Mouse (Mus musculus) hindbrain, embryonic 10.5 days (tissue): ENCODE results near the gene Atp2b4. TPM values are rescaled to one million over a fixed set of nuclear protein-coding genes. Genes with fewer than 3 reads are reported as not detected.

Source experiments
- DNase-seq: peaks from one replicate; pipeline ENCODE4 v3.0.0-alpha.2; 2017; ENCODE audit warnings: low spot score
- H3K27ac ChIP-seq: fragments of 300-500 bp; sonication (generic); 2 replicates; pipeline ENCODE4 v1.5.1; 2016; ENCODE audit warnings: mild to moderate bottlenecking, moderate library complexity
- H3K27me3 ChIP-seq: fragments of 300-500 bp; sonication (generic); 2 replicates; pipeline ENCODE4 v1.6.1; 2016; ENCODE audit warnings: mild to moderate bottlenecking; ENCODE audit not compliant: poor library complexity, insufficient read depth, severe bottlenecking
- H3K36me3 ChIP-seq: fragments of 300-500 bp; sonication (generic); 2 replicates; pipeline ENCODE4 v1.6.1; 2016; ENCODE audit warnings: mild to moderate bottlenecking, moderate library complexity
- H3K4me1 ChIP-seq: fragments of 300-500 bp; sonication (generic); replicated peaks from 2 replicates; pipeline ENCODE4 v1.6.1; 2016; ENCODE audit warnings: mild to moderate bottlenecking
- H3K4me3 ChIP-seq: fragments of 300-500 bp; sonication (generic); 2 replicates; pipeline ENCODE4 v1.5.1; 2016; ENCODE audit warnings: mild to moderate bottlenecking, moderate library complexity
- H3K9me3 ChIP-seq: fragments of 300-500 bp; sonication (generic); 2 replicates; pipeline ENCODE4 v1.6.1; 2016; ENCODE audit warnings: mild to moderate bottlenecking, moderate library complexity
- WGBS: fragments of 180-500 bp; shearing (Covaris S2); methylation state at CpG from one replicate; pipeline ENCODE4 v1.1.7; 2016; 5-methylcytosine and 5-hydroxymethylcytosine counted together
- polyA plus RNA-seq: library from polyadenylated mRNA; unstranded; fragments of >200 nt; fragmentation: Nextera tagmentation; extraction: Ambion mirVana; gene quantifications from 2 replicates; pipeline ENCODE4 v1.2.1, GENCODE M21; 2016

The Atp2b4 gene
- polyA plus RNA-seq, 1 experiment from 2014 or later: 4.6 TPM

DNA sequence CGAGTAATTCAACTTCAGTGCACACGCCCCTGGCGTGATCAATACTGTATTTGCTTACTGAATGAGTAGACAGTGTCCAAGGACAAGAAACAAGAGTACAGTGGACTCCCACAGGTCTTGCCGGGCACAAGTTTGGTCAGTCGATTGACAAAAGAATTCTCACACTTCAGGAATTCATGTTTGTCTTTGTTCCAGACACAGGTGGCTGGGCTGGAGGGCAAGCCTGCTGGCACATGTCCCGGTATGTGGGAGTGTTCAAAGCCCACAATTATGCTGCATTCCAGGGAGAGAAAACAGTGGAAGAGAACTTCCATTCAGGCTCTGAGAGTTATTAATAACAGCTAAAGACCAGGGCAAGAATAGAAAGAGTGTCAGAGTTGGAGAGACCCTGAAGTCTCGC, 104.9 kb downstream of the Atp2b4 start:
- WGBS: 26% methylated on average over 7 of the region's 7 CpGs
- no peaks in the 10 kb centered on the region for H3K27me3 ChIP-seq
- DNase-seq: no peak
- H3K9me3 ChIP-seq: no peaks in the 10 kb centered on the region
- H3K36me3 ChIP-seq: no peaks in the 10 kb centered on the region
- H3K27ac ChIP-seq: peak overlapping the region; percentile 76
- H3K4me1 ChIP-seq: peaks cover 37% of the 10 kb centered on the region
- no peak overlapping the region for H3K4me3 ChIP-seq

DNA sequence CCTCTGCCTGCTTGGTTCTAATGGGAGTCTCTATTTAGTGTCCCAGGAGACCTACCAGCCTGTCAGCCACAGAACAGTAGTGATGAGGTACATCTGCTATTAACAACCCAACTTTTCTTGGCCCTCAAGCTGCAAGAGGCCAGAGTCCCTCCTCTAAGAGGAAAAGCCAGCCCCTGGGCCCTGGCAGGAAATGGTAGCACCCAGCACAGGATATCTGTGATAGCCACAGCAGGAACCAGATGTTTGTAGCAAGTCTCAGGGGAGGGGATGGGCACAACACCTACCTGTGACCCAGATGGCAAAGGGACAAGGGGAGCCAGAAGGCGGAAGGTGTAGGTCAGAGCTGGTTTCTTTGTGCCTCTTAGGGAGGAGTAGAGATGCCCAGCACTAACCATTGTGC, 106.0 kb downstream of the Atp2b4 start:
- Histone ChIP-seq H3K36me3 (no peaks in the 10 kb centered on the region), H3K27me3 (no peaks in the 10 kb centered on the region), H3K4me1 (peaks cover 41% of the 10 kb centered on the region), H3K9me3 (no peaks in the 10 kb centered on the region), H3K27ac (peak overlapping the region; percentile 76), H3K4me3 (no peak overlapping the region)
- 83% methylated on average over 1 of the region's 1 CpGs for WGBS
- DNase-seq: no peak

DNA sequence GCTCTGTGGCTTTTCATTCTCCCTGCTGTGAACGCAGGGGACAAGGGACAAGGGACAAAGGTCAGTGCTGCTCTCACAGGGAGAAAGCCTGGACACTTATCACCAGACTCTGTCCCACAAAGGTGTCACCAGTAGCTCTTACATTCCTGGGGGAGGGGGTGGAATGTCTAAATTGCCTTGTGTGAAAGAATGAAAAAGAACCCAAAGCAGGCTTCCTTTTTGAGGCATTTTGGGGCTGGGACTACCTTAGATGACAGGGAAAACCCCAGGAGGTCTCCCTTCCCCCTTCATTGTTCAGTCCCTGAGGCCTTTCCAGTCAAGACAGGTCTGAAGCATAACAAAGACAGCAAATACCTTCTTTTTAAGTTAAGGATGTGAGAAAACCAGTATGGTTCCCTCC, 106.5 kb downstream of the Atp2b4 start:
- Histone ChIP-seq H3K27me3 (no peaks in the 10 kb centered on the region), H3K4me3 (no peak overlapping the region), H3K36me3 (no peaks in the 10 kb centered on the region), H3K9me3 (no peaks in the 10 kb centered on the region), H3K4me1 (peaks cover 45% of the 10 kb centered on the region), H3K27ac (peak overlapping the region; percentile 76)
- WGBS: 3% methylated on average over 1 of the region's 1 CpGs
- no peak for DNase-seq

DNA sequence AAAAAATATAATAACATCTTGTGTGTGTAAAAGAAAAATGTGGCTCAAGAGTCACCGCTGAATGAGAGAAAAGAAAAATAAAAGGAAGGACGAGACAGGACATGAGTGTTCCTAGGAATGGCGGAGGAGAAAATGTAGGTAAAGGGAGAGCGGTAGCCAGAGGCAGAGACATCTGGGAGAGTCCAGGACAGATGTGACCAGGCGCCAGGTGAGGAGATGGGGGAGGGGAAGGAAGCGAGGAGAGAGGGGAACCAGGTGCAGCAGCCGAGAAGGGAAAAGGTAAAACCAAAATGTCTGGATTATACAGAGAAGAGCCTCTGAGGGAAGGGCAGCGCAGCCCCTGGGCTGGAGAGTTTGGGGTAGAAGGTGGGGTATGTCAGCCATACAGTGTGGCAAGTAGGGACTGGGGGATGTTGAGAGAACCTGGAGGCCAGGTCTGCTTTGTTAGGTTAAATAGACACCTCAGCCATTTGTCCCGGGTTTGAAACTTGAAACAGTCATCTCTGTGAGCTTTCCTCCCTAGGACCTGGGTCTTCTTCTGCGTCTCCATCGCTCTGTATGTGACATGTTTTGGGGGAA, 107.2 kb downstream of the Atp2b4 start:
- H3K4me3 ChIP-seq: no peak overlapping the region
- H3K36me3 ChIP-seq: no peaks in the 10 kb centered on the region
- 67% methylated on average over 11 of the region's 11 CpGs for WGBS
- DNase-seq: no peak
- peaks cover 46% of the 10 kb centered on the region for H3K4me1 ChIP-seq
- no peaks in the 10 kb centered on the region for H3K9me3 ChIP-seq
- no peaks in the 10 kb centered on the region for H3K27me3 ChIP-seq
- peak overlapping the region; percentile 76; the same call in 1 of the 2 replicates for H3K27ac ChIP-seq

DNA sequence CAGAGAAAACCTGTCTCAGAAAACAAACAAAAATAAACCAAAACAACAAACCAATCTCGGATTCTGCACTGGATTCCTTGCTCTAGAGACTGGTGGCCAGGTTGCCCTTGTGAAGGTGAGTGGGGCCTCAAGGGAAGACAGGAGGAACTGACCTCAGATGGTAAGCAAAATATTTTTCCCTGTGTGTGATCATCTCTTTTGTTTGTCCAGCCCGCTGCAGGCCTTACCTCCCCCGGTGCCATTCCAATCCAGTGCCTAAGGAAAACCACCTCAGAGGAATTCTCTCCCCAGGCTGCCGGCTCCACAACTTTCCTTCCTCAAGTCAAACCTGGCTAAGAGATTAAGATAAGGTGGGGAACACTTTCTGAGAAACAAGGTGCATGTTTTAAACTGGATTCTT, 108.6 kb downstream of the Atp2b4 start:
- no peaks in the 10 kb centered on the region for H3K27me3 ChIP-seq
- H3K4me1 ChIP-seq: peaks cover 50% of the 10 kb centered on the region
- H3K4me3 ChIP-seq: no peak overlapping the region
- H3K27ac ChIP-seq: no peak overlapping the region
- H3K9me3 ChIP-seq: no peaks in the 10 kb centered on the region
- no peaks in the 10 kb centered on the region for H3K36me3 ChIP-seq
- WGBS: 32% methylated on average over 4 of the region's 4 CpGs
- DNase-seq: no peak

DNA sequence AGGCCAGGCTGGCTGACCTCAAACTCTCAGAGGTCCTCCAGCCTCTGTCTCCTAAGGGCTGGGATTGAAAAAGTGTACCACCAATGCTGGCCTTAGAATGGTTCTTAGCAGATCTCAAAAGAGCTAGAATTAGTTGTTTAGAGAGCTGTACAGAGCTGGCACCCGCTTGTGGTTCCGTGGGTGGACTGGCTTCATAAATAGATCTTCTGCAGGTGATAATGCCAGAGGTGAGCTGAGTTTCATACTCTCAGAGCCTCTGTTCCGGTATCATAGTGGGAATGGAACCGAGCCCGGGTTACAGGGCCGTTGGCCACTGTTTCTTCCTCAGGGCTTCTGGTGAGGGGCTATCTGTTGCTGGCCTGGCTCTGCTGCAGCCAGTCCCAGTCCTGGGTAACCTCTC, 109.8 kb downstream of the Atp2b4 start:
- DNase-seq: no peak
- Histone ChIP-seq H3K4me3 (no peak overlapping the region), H3K27me3 (no peaks in the 10 kb centered on the region), H3K27ac (no peak overlapping the region), H3K4me1 (peaks cover 43% of the 10 kb centered on the region), H3K9me3 (no peaks in the 10 kb centered on the region), H3K36me3 (no peaks in the 10 kb centered on the region)
- WGBS: 94% methylated on average over 6 of the region's 6 CpGs

DNA sequence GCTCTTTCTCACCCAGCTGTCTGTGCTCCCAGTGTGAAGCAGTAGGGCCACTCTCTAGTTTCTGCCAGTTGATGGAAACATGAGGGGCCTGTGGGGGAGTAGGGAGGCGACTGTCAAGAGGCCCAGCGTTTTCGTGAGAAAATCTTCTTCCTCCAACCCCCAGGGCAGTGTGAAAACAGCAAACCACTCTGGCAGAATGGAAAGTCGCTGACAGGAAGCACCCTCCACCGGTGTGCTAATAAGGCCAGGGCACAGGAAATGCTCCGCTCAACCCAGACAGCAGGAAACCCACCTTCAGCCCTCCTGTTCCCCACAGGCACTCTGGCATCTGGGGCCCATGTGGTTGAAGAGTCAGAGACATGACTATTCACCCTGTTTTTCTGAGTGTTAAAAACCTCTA, 110.9 kb downstream of the Atp2b4 start, which contains the start of gene Lax1:
Lax1 (minus strand) TSS at position 212 of the 400 bp plus-strand sequence.
- H3K27ac ChIP-seq: no peak within 1 kb of the TSS
- H3K27me3 ChIP-seq: no peaks in the 10 kb centered on the region

DNA sequence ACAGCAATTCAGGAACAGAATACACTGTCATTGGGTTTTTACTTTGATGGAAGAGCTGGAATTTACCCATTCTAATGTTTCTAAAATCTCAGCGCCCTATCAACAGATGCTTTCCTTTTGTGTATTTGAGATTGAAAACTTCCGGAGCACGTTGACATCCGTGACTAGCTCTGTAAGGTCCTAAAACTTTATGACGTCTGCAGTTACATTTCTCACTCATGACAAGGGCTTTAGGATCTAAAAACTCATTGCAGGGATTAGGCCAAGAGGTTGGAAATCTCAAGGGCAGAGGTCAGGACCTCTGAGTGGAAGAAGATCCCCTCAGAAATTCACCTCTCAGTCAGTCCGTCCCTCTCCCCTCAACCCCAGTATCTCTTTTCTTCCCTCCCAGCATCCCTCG, 112.5 kb downstream of the Atp2b4 start:
- no peak overlapping the region for H3K4me3 ChIP-seq
- H3K9me3 ChIP-seq: no peaks in the 10 kb centered on the region
- H3K36me3 ChIP-seq: no peaks in the 10 kb centered on the region
- H3K4me1 ChIP-seq: peaks cover 17% of the 10 kb centered on the region
- H3K27ac ChIP-seq: no peak overlapping the region
- no peaks in the 10 kb centered on the region for H3K27me3 ChIP-seq
- 76% methylated on average over 7 of the region's 7 CpGs for WGBS
- DNase-seq: no peak

More for the DNA sequence above, 110.9 kb downstream of the Atp2b4 start, which contains the start of gene Lax1:
- Histone ChIP-seq H3K9me3 (no peaks in the 10 kb centered on the region), H3K36me3 (no peaks in the 10 kb centered on the region), H3K4me3 (no peak within 1 kb of the TSS), H3K4me1 (peaks cover 31% of the 10 kb centered on the region)
- no peak for DNase-seq
- 47% methylated on average over 6 of the region's 6 CpGs for WGBS

DNA sequence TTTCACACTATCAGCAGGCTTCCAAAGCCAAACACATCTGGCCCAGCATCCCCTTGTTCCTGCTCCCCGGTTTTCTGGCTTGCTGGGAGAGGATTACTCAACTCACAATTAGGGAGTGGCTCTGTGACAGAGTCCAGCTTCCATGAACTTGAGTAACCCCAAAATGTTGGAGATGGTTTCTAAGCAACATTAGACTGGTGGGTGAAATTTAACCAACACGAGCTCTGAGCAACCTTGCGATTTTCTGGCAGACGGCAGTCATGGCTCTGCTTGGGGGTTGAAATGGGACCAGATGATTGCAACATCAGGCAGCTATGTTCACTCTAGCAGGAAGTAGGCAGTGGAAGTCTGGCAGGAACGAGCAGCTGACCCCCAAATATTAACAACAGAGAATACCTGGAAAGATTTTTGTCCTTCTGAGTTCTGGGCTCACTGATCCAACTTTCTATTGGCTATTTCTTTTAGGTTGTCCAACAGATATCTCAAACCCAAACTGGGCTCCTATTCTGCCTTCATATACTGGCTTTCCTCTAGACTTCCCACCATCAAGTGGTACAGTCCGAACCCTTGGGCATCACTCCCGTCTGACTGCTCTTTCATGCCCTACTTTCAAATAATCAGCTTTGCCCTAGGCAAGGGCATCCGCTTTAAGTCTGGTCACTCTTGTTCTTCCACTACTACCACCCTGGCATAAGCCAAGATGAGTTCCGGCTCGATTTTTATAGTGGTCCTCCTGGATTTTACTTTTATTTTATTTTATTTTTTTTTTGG, 114.9 kb downstream of the Atp2b4 start:
- WGBS: 84% methylated on average over 10 of the region's 10 CpGs
- Histone ChIP-seq H3K36me3 (no peaks in the 10 kb centered on the region), H3K4me3 (no peak overlapping the region), H3K4me1 (peaks cover 13% of the 10 kb centered on the region), H3K27me3 (no peaks in the 10 kb centered on the region), H3K9me3 (no peaks in the 10 kb centered on the region), H3K27ac (no peak overlapping the region)
- DNase-seq: no peak

DNA sequence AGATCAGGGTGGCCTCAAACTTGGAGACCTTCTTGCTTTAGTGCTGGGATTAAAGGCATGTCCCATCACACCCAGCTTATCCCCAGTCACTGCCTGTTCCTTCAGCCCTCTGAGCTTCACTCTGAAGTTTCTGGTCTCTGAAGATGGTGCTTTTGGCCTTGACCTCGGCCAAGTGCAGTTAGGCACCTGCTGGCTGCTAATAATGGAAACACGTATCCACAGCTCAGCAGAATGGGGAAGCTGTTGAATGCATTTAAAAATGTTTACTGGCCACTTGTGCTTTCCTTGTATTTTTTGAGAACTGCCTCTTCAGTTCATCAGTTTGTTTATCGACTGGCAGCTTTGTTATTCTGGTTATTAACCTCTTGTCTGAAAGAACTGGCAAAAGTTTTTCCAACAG, 129.0 kb downstream of the Atp2b4 start:
- 80% methylated on average over 3 of the region's 3 CpGs for WGBS
- no peaks in the 10 kb centered on the region for H3K27me3 ChIP-seq
- H3K4me1 ChIP-seq: no peaks in the 10 kb centered on the region
- no peak overlapping the region for H3K4me3 ChIP-seq
- no peaks in the 10 kb centered on the region for H3K9me3 ChIP-seq
- DNase-seq: no peak
- H3K36me3 ChIP-seq: no peaks in the 10 kb centered on the region
- no peak overlapping the region for H3K27ac ChIP-seq

DNA sequence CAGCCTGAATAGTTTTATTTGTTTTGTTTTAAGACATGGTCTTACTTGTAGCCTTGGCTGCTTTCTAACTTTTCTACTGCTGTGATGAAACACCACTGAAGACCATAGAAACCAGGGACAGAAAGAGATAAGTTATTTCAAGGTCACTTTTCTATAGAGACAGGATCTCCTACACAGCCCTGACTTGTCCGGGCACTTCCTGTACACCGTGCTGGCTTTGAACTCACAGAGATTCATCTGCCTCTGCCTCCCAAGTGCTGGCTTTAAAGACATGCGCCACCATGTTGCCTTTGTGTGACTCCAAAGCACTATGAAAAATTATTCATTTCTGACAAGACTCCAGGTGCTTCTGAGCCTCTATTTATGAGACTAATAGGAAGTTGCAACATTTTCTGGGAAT, 129.6 kb downstream of the Atp2b4 start:
- H3K4me3 ChIP-seq: no peak overlapping the region
- no peak overlapping the region for H3K27ac ChIP-seq
- H3K4me1 ChIP-seq: no peaks in the 10 kb centered on the region
- no peaks in the 10 kb centered on the region for H3K9me3 ChIP-seq
- H3K36me3 ChIP-seq: no peaks in the 10 kb centered on the region
- no peak for DNase-seq
- H3K27me3 ChIP-seq: no peaks in the 10 kb centered on the region
- 95% methylated on average over 3 of the region's 3 CpGs for WGBS

DNA sequence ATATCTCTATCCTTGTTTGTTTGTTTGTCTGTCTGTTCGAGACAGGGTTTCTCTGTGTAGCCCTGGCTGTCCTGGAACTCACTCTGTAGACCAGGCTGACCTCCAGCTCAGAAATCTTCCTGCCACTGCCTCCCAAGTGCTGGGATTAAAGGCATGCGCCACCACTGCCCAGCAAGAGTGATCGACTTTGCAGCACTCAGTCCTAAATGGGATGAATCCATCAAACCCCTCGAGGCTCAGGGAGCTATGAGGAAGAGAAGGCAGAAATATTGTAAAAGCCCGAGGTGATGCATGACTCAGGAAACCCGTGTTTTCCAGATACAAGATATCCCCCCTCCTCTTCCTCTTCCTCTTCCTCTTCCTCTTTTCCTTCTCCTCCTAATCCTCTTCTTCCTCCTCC, 130.1 kb downstream of the Atp2b4 start:
- Histone ChIP-seq H3K4me3 (no peak overlapping the region), H3K27me3 (no peaks in the 10 kb centered on the region), H3K4me1 (no peaks in the 10 kb centered on the region), H3K27ac (no peak overlapping the region), H3K9me3 (no peaks in the 10 kb centered on the region), H3K36me3 (no peaks in the 10 kb centered on the region)
- DNase-seq: no peak
- WGBS: 86% methylated on average over 6 of the region's 6 CpGs

DNA sequence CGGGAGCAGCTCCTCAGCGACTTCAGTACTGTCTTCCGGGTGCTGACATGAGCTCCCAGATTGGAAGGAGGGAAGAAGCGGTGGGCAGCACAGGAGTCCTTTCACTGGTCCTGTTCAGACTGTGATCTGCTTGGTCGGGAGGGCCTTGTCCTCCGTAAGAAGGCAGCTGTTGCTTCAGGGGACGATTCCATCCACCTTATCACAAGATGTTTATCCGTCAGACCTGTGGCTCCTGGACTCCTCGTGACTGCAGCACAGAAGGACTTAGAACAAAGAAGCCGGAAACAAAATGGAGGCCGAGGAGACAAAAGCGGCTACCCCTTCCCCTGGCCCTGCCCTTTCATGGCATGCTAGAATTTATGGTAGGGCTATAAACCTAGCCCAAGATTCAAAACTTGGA, 130.7 kb downstream of the Atp2b4 start:
- H3K9me3 ChIP-seq: no peaks in the 10 kb centered on the region
- no peaks in the 10 kb centered on the region for H3K36me3 ChIP-seq
- 87% methylated on average over 12 of the region's 12 CpGs for WGBS
- no peak for DNase-seq
- no peak overlapping the region for H3K27ac ChIP-seq
- H3K4me3 ChIP-seq: no peak overlapping the region
- H3K4me1 ChIP-seq: no peaks in the 10 kb centered on the region
- H3K27me3 ChIP-seq: no peaks in the 10 kb centered on the region
